Mouse (Mus musculus) macrophage (primary cell): Measurements from ENCODE around the gene Sf3b2. TPM values are rescaled to one million over a fixed set of nuclear protein-coding genes. Genes with fewer than 3 reads are reported as not detected.

Experiments used
- H3K27ac ChIP-seq: fragments of 350-480 bp; formaldehyde crosslinking; 2 replicates; pipeline ENCODE4 v1.9.0; 2021
- H3K36me3 ChIP-seq: fragments of 350-480 bp; formaldehyde crosslinking; 2 replicates; pipeline ENCODE4 v1.9.0; 2021; ENCODE audit errors: inconsistent target
- H3K4me3 ChIP-seq: fragments of 350-480 bp; formaldehyde crosslinking; 2 replicates; pipeline ENCODE4 v1.9.0; 2021; ENCODE audit errors: inconsistent target
- H3K79me2 ChIP-seq: fragments of 350-480 bp; formaldehyde crosslinking; 2 replicates; pipeline ENCODE4 v1.9.0; 2021; ENCODE audit errors: inconsistent target
- WGBS: methylation state at CpG from one replicate; pipeline ENCODE4 v1.1.7; 2026; ENCODE audit warnings: inconsistent platforms; ENCODE audit not compliant: missing documents; 5-methylcytosine and 5-hydroxymethylcytosine counted together
- polyA plus RNA-seq: library from polyadenylated mRNA; stranded (reverse); fragments of 250-400 nt; gene quantifications from 3 replicates; pipeline ENCODE4 v1.2.4, GENCODE M21; 2018; ENCODE audit warnings: inconsistent platforms
- total RNA-seq, 78 experiments: library from RNA; depleted of rRNA; stranded (reverse); fragments of 250-400 nt; gene quantifications; 1 replicate in 9 of 78; 2 replicates in 24 of 78; 3 replicates in 43 of 78; 4 replicates in 2 of 78; pipeline ENCODE4 v1.2.4; 2018; ENCODE audit warnings: inconsistent platforms in 56 of 78

The Sf3b2 gene
- total RNA-seq (2018; cell fraction: chromatin; rRNA removed) = 100 to 1,000 TPM in 22 of 26 experiments, 10 to 100 TPM in 4; 59.9 to 238 (median 176) TPM
- 100 to 1,000 TPM; 106 to 183 (median 148) TPM for total RNA-seq (2018; cell fraction: cytosol; rRNA removed)
- total RNA-seq (2018; cell fraction: nucleus; rRNA removed) = 100 to 1,000 TPM in 25 of 26 experiments, 10 to 100 TPM in 1; 95.7 to 229 (median 165) TPM
- 131 to 171 TPM (median 133 TPM) in 3 replicates for polyA plus RNA-seq

DNA sequence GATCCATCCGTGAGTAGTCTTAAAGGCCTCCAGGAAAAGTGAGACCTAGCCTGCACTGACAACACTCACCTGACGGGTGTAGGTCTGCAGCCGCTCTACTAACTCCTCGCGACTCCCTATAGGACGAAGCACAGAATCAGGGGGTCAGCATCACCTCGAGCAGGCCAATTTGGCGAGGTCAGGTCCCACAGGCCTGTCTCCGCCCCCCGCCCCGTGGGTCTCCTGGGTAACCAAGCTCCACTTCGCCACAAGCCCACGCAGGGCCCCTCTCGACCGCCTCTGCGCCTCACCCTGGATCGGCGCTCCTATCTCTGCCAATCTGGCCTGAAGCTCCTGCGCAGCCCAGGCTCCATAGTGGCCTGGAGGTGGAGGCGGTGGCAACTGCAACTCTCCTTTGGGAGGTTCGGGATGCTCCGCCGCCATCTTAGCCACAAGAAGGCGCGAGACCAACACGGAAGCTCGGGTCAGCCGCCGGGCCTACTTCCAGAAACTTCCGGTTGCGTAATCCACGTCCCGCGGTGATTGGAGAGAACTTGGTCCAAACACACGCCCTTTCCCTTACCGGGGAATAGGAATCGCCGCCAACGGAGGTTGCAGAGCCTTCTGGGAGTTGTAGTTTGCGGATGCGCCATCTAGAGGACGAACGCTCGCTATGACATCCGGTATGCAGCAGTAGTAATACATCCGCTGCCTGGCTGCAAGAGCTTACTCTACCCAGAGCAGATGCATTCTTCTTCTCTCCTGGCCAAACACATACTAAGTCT lies at the start of gene Sf3b2:
Sf3b2 (minus strand) TSS at position 484 of the 764 bp plus-strand sequence.
- WGBS = under 1% methylated on average over 46 of the region's 46 CpGs
- Histone ChIP-seq H3K27ac (peak within 1 kb of the TSS; percentile 55), H3K4me3 (peak within 1 kb of the TSS; percentile 74), H3K36me3 (peaks cover 23% of the 10 kb centered on the region), H3K79me2 (peaks cover 24% of the 10 kb centered on the region)

DNA sequence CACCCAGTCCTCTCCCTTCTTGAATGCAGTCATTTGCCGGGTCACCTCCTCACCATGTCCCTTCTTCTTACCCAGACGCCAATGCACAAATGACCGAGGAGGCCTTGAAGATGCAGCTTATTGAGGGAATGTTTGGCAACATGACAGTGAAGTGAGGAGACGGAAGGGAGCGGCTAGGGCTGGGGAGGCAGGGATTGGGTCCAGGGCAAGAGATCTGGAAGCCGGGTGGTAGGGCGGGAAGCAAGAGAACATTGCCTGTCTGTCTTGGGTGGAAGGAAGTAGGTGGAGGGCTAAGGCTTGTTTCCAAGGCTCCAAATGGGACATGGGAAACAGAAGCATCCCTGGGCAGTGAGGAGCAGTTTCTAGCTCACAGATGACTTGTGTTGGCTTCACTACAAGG lies 46.1 kb upstream of the Sf3b2 start:
- no peak overlapping the region for H3K27ac ChIP-seq
- no peaks in the 10 kb centered on the region for H3K36me3 ChIP-seq
- H3K4me3 ChIP-seq = no peak overlapping the region
- WGBS = 93% methylated on average over 7 of the region's 7 CpGs
- H3K79me2 ChIP-seq = no peaks in the 10 kb centered on the region

DNA sequence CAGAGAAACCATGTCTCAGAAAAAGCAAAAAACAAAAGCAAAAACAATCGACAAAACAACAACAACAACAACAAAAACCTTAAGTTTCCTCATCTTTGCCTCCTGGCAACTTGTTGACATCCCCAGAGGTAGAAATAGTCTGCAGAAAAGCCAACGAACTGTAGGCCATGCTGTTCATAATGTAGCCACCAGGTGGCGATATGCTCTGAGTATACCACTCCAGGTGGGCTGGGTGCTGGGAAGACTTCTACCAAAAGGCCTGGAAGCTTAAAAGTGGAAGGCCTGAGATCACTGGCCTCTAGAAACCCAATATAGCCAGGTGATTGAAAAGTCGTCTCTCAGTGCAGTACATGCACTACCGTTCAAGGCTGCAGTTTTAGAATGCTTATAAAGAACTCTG lies 42.7 kb upstream of the Sf3b2 start:
- H3K4me3 ChIP-seq = no peak overlapping the region
- WGBS = 22% methylated on average over 4 of the region's 5 CpGs
- no peak overlapping the region for H3K27ac ChIP-seq
- no peaks in the 10 kb centered on the region for H3K79me2 ChIP-seq
- H3K36me3 ChIP-seq = no peaks in the 10 kb centered on the region

DNA sequence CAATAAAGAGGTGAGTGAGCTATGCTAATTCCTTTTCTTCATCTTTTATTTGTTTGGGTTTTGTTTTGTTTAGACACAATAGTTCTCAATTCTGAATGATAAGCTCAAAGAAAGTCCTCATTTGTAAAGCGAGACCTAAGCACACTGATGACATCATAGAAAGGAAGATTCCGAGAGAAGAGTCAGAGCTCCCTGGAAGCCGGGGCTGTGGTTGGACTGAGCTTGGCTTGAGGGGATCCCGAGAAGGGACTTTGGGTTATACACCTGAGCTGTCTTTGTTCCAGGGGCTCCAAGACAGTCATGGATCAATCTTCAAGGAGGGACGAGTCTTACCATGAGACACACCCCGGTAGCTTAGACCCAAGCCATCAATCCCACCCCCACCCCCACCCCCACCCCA lies 40.2 kb upstream of the Sf3b2 start, which contains the start of gene Catsper1:
Catsper1 (plus strand) TSS at position 301 of the 400 bp plus-strand sequence.
- no peaks in the 10 kb centered on the region for H3K79me2 ChIP-seq
- WGBS = 94% methylated on average over 6 of the region's 6 CpGs
- H3K36me3 ChIP-seq = no peaks in the 10 kb centered on the region
- no peak within 1 kb of the TSS for H3K27ac ChIP-seq
- no peak within 1 kb of the TSS for H3K4me3 ChIP-seq

DNA sequence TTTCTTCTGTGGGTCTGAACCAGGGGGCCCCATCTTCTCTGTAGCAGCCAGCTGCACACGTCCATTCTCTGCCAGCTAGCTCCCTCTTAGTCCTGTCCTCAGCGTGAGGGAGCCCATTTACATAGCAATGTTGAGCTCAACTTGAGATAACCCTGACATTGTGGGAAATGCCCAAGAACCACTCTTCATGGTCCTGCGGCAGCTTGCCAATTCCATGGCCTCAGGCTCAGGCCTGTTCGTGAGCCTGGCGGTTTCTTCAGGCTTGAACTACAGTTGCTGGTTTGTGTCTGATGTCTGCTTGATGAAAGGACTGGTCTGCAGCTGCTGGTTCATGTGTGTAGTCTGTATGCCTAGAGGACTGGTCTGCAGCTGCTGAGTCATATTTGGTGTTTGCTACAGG lies 39.5 kb upstream of the Sf3b2 start:
- H3K36me3 ChIP-seq = no peaks in the 10 kb centered on the region
- H3K79me2 ChIP-seq = no peaks in the 10 kb centered on the region
- H3K4me3 ChIP-seq = no peak overlapping the region
- WGBS = 90% methylated on average over 5 of the region's 5 CpGs
- no peak overlapping the region for H3K27ac ChIP-seq

DNA sequence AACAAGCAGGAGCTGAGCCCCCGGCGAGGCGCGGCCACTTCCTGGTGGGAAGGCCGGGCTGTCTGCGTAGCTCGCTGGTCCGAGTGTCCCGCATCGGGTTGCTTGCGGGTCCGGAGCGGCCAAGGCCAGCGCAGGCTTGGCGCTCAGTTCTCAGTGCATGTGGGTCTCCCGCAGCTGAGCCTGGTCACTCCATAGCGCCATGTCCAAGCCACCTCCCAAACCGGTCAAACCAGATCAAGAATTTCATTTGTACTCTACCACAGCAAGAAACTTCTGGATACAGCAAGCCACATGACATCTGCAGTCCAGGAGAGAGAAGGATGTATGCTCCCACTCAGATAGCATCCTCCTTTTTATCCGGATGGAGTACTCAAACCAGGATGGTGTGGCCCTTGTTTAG lies 32.7 kb upstream of the Sf3b2 start:
- Histone ChIP-seq H3K36me3 (no peaks in the 10 kb centered on the region), H3K27ac (no peak overlapping the region), H3K4me3 (no peak overlapping the region), H3K79me2 (no peaks in the 10 kb centered on the region)
- WGBS = 94% methylated on average over 19 of the region's 19 CpGs

DNA sequence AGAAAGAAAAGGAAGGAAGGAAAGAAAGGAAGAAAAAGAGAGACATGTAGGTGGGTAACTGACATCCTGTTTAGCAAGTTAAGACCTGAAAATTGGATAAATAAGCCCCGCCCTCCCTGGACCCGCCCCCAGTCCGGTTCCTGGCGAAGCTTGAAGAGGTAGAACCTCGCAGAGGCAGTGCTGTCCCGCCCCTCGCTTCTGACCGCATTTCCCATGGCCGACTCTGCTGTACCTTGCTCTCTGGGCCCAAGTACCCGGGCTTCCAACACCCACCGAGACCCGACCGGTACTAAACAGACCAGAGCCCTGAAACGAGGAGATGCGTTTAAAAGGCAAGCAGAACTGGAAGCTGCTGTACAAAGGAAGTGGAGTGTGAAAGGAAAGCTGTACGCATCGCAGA lies 28.5 kb upstream of the Sf3b2 start:
- 36% methylated on average over 12 of the region's 17 CpGs for WGBS
- no peak overlapping the region for H3K27ac ChIP-seq
- H3K4me3 ChIP-seq = no peak overlapping the region
- H3K79me2 ChIP-seq = no peaks in the 10 kb centered on the region
- no peaks in the 10 kb centered on the region for H3K36me3 ChIP-seq

DNA sequence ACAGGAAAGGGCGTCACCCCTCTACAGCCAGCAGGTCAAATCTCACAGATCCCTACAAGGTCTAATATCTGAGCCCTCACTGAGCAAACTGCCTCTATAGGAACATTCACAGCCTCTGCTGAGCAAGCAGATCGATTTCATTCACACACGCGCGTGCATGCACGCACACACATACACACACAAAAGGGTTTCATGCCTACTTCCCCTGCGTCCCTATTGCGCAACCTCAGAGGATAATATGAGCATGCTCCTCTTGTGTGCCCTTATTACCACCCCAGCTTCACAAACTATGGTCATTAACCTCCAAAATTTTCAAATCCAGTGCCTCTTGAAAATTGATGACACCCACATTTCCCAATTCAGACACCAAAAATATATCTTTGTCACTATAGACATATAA lies 17.9 kb upstream of the Sf3b2 start:
- Histone ChIP-seq H3K79me2 (no peaks in the 10 kb centered on the region), H3K4me3 (no peak overlapping the region), H3K27ac (no peak overlapping the region), H3K36me3 (no peaks in the 10 kb centered on the region)
- WGBS = 35% methylated on average over 8 of the region's 8 CpGs

DNA sequence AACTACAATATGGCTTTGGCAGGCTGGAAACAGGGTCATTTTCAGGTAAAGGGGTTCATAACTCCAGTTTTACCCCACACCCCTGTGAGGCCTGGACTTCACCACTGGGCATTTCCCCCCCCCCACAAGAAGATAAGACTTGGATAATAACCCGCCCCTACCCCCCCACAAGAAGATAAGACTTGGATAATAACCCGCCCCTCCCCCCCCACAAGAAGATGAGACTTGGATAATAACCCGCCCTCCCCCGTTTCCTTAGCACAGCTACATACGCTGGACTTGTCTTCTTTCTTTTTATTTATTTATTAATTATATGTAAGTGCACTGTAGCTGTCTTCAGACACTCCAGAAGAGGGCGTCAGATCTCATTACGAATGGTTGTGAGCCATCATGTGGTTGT lies 13.8 kb upstream of the Sf3b2 start:
- no peaks in the 10 kb centered on the region for H3K79me2 ChIP-seq
- H3K27ac ChIP-seq = no peak overlapping the region
- H3K4me3 ChIP-seq = no peak overlapping the region
- 85% methylated on average over 7 of the region's 7 CpGs for WGBS
- H3K36me3 ChIP-seq = no peaks in the 10 kb centered on the region

DNA sequence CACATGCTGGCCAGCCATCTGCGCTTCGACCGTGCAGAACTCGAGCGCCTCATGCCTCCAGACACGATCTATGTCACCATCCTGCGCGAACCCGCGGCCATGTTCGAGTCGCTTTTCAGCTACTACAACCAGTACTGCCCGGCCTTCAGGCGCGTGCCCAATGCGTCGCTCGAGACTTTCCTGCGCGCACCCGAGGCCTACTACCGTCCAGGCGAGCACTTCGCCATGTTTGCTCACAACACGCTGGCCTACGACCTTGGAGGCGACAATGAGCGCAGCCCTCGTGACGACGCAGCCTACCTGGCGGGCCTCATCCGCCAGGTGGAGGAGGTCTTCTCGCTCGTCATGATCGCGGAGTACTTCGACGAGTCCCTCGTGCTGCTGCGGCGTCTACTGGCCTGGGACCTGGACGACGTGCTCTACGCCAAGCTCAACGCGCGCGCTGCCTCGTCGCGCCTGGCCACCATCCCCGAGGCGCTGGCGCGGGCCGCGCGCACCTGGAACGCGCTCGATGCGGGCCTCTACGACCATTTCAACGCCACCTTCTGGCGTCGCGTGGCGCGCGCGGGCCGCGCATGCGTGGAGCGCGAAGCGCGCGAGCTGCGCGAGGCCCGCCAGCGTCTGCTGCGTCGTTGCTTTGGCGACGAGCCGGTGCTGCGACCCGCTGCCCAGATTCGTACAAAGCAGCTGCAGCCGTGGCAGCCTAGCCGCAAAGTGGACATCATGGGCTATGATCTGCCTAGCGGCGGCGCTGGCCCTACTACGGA lies 11.9 kb upstream of the Sf3b2 start:
- Histone ChIP-seq H3K27ac (no peak overlapping the region), H3K79me2 (no peaks in the 10 kb centered on the region), H3K4me3 (no peak overlapping the region), H3K36me3 (no peaks in the 10 kb centered on the region)
- WGBS = 50% methylated on average over 83 of the region's 98 CpGs

DNA sequence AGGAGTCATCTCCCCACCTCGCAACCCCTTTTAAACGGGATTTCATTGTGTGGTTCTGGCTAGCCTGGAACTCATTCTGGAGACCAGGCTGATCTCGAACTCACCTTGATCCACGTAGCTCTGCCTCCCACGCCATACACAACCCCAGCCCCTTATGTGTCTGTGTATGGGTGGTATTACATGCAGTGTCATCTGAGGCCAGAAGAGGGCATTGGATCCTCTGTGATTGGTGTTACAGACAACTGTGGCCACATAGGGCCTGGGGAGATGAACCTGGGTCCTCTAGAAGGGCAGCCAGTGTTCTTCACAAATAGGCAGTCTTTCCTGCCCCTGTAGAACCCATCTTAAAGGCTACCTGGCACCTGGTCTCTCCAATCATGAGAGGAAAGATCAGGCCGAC lies 11.0 kb upstream of the Sf3b2 start:
- WGBS = 91% methylated on average over 6 of the region's 6 CpGs
- H3K36me3 ChIP-seq = no peaks in the 10 kb centered on the region
- no peak overlapping the region for H3K4me3 ChIP-seq

DNA sequence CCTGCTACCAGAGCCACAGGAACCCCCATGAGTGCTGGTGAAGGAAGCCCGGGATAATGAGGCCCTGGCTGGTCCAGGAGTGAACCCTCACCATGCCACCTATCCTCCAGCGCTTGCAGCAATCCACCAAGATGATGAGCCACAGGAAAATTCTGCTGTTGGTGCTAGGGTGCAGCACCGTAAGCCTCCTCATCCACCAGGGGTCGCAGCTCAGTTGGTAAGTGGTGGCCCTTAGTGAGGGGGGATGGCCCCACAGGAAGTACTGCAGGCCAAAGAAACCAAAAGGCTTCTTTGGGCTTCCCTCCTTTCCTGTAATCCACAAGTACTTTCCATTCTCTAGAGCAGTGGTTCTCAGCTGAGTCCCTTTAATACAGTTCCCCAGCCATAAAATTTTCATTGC lies 7.2 kb upstream of the Sf3b2 start:
- WGBS = 10% methylated on average over 4 of the region's 4 CpGs
- H3K4me3 ChIP-seq = no peak overlapping the region
- H3K79me2 ChIP-seq = no peaks in the 10 kb centered on the region
- no peaks in the 10 kb centered on the region for H3K36me3 ChIP-seq
- H3K27ac ChIP-seq = no peak overlapping the region

More for the DNA sequence above, 11.0 kb upstream of the Sf3b2 start:
- H3K79me2 ChIP-seq = no peaks in the 10 kb centered on the region
- no peak overlapping the region for H3K27ac ChIP-seq

DNA sequence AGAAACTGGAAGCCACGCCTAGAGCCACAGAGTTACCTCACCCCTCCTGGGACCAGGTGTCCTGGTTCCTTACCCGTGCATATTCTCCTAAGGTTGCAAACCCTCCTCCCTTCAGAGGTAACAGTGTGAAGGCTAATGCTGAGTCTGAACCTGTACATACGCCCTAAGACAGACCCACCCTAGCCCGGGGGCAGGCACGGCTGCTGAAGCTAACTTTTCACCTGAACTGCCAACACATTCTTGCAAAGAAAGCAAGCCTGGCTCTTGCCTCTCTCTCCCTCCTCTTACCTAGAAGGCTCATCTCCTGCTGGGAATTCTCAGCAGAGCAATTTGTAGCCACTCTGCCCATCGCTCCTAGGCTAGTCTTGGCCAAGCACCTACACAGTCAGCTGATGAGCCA lies 5.3 kb upstream of the Sf3b2 start:
- Histone ChIP-seq H3K4me3 (no peak overlapping the region), H3K27ac (no peak overlapping the region), H3K36me3 (no peaks in the 10 kb centered on the region), H3K79me2 (no peaks in the 10 kb centered on the region)
- 93% methylated on average over 5 of the region's 6 CpGs for WGBS

DNA sequence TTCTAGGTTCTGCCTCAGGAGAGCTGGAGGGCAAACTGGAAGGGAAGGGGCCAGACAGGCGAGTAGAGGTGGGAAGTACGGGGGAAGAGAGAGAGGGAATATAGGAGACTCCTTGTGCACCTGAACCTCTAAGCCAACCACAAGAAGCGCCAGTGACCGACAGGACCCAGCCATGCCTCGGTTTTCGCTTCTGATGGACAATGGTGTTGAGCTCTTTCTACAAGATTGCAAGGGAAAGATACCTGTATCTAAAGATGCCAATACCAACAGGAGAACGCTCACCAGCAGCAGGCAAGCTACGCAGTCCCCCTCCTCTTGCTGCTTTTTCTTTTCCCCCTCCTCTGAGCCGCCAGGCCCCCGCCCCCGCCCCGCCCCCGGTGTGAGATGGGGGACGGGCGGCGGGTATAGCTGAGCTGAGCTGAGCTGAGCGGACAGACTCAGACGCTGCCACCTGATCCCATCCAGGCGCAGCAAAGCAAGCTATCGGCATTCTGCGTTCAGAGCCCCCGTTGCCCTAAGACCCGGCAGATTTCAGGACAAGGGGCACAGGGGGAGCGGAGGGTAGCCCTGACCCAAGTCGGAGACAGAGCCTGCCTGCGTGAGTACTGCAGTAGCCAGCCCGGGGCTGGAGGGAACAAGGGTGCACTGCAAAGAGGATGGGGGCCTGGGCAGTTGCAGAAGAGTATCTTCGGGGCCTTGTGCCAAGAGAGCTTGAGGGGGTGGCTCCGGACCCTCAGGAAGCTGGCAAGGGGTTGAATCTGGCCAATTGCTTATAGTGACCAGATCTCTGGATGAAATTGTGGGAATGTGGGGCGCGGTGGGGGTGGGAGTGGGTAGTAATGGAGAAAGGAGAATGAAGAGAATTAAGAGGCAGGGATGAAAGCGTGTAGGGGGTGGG lies 2.9 kb upstream of the Sf3b2 start, which contains the start of gene Gal3st3:
Gal3st3 (plus strand) TSS at position 429 of the 898 bp plus-strand sequence.
- Histone ChIP-seq H3K27ac (no peak within 1 kb of the TSS), H3K36me3 (peaks cover 3% of the 10 kb centered on the region), H3K4me3 (no peak within 1 kb of the TSS), H3K79me2 (peaks cover 20% of the 10 kb centered on the region)
- WGBS = 51% methylated on average over 29 of the region's 32 CpGs
